Mouse (Mus musculus) thymus, postnatal 14 days (tissue): Measurements from ENCODE around the gene Maged1.
"Not testable (repeated sequence)": the region's sequence is repeated elsewhere in the genome, so short reads cannot be mapped to it uniquely, and the experiment has no call there.

ENCODE experiments used
- DNase-seq: peaks from one replicate; pipeline ENCODE4 v3.0.0; 2021

The Maged1 gene

GRCm38 (mm10) chrX:94541918-94542355 lies at the start of gene Maged1:
Gene Maged1 (minus strand): TSS chrX:94542143.
- peak; percentile 51 for DNase-seq

DNA sequence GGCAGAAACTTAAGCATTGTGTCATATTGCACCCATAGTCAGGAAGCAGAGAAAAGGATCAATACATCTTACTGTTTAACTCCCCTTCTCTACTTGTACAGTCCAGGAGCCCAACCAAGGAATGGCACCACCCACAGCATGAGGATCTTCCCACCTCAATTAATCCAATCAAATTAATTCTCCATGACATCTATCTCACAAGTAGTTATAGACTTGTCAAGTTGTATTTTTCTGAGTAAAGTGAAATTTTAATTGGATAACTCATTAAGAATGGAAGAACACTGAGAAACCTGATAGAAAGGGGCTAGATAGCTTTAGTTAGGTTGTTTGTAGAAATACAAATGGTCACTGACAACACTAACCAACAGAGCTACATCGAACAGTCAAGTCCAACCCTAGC lies 38.3 kb upstream of the Maged1 start:
- no peak for DNase-seq

DNA sequence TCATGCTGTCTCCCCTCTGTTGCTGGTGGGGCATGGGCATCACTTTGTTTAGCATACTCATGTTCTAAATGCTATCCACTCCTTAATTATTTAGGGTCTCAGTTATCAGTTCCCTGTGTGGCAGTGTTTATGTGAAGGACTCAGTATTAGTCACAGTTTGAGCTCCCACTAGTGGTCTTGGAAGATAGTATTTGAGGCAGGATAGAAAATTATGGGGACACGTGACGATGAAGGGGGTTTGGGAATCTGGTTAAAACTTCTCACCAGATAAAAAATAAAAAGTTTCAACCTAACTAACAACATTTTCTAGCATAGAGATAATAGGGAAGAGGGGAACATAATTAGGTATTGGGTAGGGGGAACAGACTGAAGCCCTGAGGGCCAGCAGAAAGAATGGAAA lies 22.8 kb upstream of the Maged1 start:
- DNase-seq = no peak

DNA sequence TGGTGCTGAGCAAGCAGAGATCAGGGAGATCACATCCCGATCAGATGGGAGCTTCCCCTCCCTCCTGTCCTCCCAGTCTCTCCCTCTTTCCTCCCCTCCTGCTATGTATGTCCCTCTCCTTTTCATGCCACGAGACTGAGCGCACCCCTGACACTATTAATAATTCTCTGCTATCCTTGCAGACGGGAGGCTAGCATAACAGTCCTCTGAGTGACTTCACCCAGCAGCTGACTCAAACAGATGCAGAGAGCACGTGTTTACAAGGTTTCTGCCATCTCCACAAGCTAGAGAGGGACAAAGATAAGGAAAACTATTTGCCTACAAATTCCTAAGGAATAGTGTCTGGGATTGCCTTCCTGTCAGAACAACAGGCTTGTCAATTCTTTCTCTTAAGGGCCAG lies 20.4 kb upstream of the Maged1 start:
- no peak for DNase-seq

- peak; percentile 9 for DNase-seq
Observed at GRCm38 (mm10) chrX:94548227-94548626, 6.3 kb upstream of the Maged1 start.

- no peak for DNase-seq
Observed at GRCm38 (mm10) chrX:94545941-94546340, 4.0 kb upstream of the Maged1 start.

- peak; percentile 6 for DNase-seq
Observed at GRCm38 (mm10) chrX:94544923-94545322, 3.0 kb upstream of the Maged1 start.

GRCm38 (mm10) chrX:94542536-94542935 lies 593 bp upstream of the Maged1 start:
- DNase-seq = no peak

- no peak for DNase-seq
Observed at GRCm38 (mm10) chrX:94541206-94541605, 737 bp downstream of the Maged1 start.

DNA sequence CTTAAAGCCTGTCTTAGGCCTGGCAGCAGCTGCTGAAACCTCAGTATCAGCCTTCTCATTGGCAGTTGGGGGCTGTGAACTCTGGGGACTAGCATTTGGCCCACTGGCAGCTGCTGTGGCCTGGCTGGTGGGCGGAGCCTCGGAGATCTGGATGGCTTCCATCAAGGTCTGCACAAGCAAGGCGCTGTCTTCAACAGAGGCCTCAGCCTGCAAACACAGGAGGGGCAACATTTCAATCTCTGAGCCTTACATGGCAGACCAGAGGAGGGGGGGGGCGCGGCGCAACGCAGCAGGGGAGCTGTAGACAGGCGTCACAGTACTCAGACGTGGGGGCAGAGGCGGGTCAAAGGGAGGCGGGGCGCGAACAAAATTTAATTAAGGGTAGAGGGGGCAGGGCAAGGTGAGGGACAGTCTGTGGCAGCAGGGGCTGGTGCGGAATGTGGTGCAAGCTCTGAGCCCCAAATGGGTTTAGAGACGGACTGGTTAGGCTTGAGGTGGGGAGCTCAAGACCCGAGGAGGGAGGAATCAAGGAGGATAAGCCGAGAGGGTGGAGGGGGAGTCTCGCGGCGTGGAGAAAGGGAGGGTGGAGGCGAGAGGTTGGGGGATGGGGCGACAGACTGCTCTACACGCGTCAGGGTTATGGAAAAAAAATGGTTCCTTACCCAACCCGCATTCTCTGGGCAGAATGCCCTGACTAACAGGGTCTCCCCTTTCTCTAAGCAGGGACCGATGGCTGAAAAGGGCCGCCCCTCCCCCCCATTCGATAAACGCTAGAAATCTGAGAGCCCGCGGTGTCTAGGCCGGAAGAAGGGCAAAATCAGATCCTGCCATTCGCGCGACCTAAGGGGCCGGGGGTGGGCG lies 1.4 kb downstream of the Maged1 start:
- DNase-seq = peak; percentile 3

DNA sequence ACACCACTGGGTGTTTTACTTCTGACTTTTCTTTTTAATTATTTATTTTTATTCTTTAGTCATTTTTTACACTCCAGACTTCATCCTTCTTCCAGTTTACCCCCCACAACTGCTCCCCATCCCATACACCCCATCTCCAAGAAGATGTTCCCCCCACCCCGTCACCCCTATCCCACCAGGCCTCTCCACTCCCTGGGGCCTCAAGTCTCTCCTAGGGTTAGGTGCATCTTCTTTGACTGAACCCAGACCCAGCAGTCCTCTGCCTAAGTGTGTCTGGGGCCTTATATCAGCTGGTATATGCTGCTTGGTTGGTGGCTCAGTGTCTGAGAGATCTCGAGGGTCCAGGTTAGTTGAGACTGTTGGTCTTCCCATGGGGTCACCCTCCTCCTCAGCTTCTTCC lies 7.6 kb downstream of the Maged1 start:
- no peak for DNase-seq

DNA sequence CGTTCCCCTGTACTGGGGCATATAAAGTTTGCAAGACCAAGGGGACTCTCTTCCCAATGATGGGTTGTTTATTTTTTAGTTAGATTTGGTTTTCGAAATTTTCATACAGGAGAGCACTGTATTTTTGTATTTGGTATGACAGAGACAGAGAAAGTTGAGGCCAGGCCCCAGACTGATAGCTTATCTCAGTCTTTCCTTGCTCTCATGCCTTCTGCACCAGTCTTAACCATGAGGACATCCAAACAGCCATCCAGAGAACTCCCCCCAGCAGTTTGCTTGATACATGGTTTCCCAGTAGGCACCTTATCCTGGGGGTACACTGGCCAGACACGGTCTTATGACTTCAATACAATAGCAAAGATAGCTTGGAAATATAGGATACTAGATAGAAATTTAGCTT lies 11.6 kb downstream of the Maged1 start:
- DNase-seq = no peak

DNA sequence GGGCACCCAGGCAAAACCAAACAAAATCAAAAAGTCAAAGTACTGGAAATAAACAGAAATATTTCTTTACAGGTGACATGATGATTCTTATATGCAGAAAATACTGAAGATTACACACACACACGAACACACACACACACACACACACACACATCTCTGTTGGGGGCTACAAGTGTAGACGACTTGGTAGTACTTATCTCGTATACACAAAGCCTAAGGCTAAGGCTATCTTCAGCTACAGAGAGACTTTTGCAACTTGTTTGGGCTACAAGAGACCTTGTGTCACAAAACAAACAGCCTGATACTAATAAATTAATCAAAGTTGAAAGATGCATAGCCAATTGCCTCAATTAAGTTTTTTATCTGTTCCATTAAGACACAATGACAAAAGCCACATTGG lies 19.8 kb downstream of the Maged1 start:
- no peak for DNase-seq

GRCm38 (mm10) chrX:94508442-94508819 lies 33.5 kb downstream of the Maged1 start:
- DNase-seq = no peak

- not testable (repeated sequence) for DNase-seq
Observed at GRCm38 (mm10) chrX:94507698-94508441, 34.1 kb downstream of the Maged1 start.

DNA sequence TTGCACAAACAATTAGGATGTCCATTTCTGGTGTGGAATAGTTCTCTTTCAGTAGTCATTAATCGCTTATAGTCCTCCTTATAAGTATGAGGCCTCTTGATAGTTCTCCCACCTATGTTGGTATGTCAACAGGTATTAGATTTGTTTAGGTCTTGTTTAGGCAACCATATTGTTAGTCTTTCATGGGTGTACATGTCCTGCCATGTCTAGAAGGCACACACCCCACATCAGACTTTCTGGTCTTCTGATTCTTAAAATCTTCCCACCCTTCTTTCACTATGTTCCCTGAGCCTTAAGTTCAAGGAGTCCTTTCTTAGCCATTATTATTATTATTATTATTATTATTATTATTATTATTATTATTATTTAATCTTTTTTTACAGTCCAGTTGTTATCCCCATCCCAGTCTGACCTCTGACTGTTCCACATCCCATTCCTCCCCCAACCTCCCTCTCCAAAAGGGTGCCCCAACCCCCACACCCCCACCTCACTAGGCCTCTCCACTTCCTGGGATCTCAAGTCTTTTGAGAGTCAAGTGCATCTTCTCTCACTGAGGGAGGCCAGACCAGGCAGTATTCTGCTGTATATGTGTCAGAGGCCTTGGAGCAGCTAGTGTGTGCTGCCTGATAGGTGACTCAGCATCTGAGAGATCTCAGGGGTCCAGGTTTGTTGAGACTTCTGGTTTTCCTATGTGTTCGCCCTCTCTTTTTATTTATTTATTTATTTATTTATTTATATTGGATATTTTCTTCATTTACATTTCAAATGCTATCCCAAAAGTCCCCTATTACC lies 55.7 kb downstream of the Maged1 start:
- DNase-seq = no peak
